Mouse (Mus musculus) granulocyte monocyte progenitor cell, adult 5-6 weeks (primary cell): Measurements from ENCODE around the gene Mageb16. TPM values are rescaled to one million over a fixed set of nuclear protein-coding genes. Genes with fewer than 3 reads are reported as not detected.

ENCODE experiments used
- ATAC-seq: replicated peaks from 2 replicates; pipeline ENCODE4 v1.8.0; 2016; ENCODE audit warnings: mild to moderate bottlenecking, moderate TSS enrichment, inconsistent platforms; ENCODE audit not compliant: poor library complexity, severe bottlenecking
- total RNA-seq, 2 experiments: library from RNA; stranded (forward) in 1 of 2; stranded (reverse) in 1 of 2; fragments of 200-712, 200-1000 nt in 1 of 2; fragments of >200 nt in 1 of 2; fragmentation: Nextera tagmentation in 1 of 2; gene quantifications; 2 replicates each; pipeline ENCODE4 v1.2.3; 2014 to 2017

Mageb16 gene
- total RNA-seq (2014; fragmentation: Nextera tagmentation) (not detected in 2 replicates), total RNA-seq (2017) (not detected in 2 replicates)

GRCm38 (mm10) chrX:79671411-79671810 lies at the start of gene Mageb16:
Gene Mageb16, minus strand, starts transcription at chrX:79671435.
- no peak for ATAC-seq

GRCm38 (mm10) chrX:79651091-79651490 lies 20.1 kb downstream of the Mageb16 start:
- no peak for ATAC-seq

- ATAC-seq: no peak
Measured at GRCm38 (mm10) chrX:79635396-79635795, 35.8 kb downstream of the Mageb16 start.

- no peak for ATAC-seq
Measured at GRCm38 (mm10) chrX:79606462-79606861, 64.8 kb downstream of the Mageb16 start.

Other genes starting within 250 kb of the Mageb16 start
- gene Gm7173, start 154.2 kb downstream of the Mageb16 start, total RNA-seq (2014; fragmentation: Nextera tagmentation): 0.11 and 0.34 TPM in 2 replicates
- 0.22 and 1.1 TPM in 2 replicates for gene Gm7173, start 154.2 kb downstream of the Mageb16 start, total RNA-seq (2017)